Mouse (Mus musculus): ENCODE data around the gene Prdm16.

- TF ChIP-seq CTCF (conservative IDR thresholded peaks at IDR 0.05; ENCODE audit: low read length) (no peak), NANOG (IDR thresholded peaks at IDR 0.05; ENCODE audit: borderline replicate concordance, low read length) (no peak)
Measured at GRCm38 (mm10) chr4:154549497-154549896, 87.2 kb downstream of the Prdm16 start.

Data from E14TG2a.4 (cell line).